Mouse (Mus musculus) liver, embryonic 11.5 days (tissue): ENCODE measurements at regions not wholly inside any gene's neighbourhood (a gene's known extent, or its start where the extent isn't known, plus 50 kb on each side); places are given as distances from the start of the nearest gene placed in this dataset.
"Not testable (repeated sequence)": the region's sequence is repeated elsewhere in the genome, so short reads cannot be mapped to it uniquely, and the experiment has no call there.

ENCODE experiments used
- ATAC-seq: fragments of 200-750 bp; cut with Nextera tagmentation; replicated peaks from 2 replicates; pipeline ENCODE4 v1.8.0; 2017; ENCODE audit warnings: moderate number of reproducible peaks, mild to moderate bottlenecking, moderate TSS enrichment, moderate library complexity; ENCODE audit not compliant: low FRiP score
- DNase-seq: peaks from one replicate; pipeline ENCODE4 v3.0.0-alpha.2; 2017; ENCODE audit warnings: low spot score
- H3K27ac ChIP-seq: fragments of 300-500 bp; sonication (generic); 2 replicates; pipeline ENCODE4 v1.5.1; 2014; ENCODE audit warnings: mild to moderate bottlenecking, low read depth, low read length, control low read depth
- H3K27me3 ChIP-seq: fragments of 300-500 bp; sonication (generic); replicated peaks from 2 replicates; pipeline ENCODE4 v1.6.1; 2014; ENCODE audit warnings: low read length, mixed read lengths; ENCODE audit not compliant: control insufficient read depth, insufficient read depth
- H3K36me3 ChIP-seq: fragments of 300-500 bp; sonication (generic); 2 replicates; pipeline ENCODE4 v1.6.1; 2014; ENCODE audit warnings: mild to moderate bottlenecking, low read length, moderate library complexity, mixed read lengths; ENCODE audit not compliant: control insufficient read depth, insufficient read depth
- H3K4me1 ChIP-seq: fragments of 300-500 bp; sonication (generic); replicated peaks from 2 replicates; pipeline ENCODE4 v1.6.1; 2014; ENCODE audit warnings: low read length, mixed read lengths; ENCODE audit not compliant: control insufficient read depth, insufficient read depth
- H3K4me2 ChIP-seq: fragments of 300-500 bp; sonication (generic); 2 replicates; pipeline ENCODE4 v1.6.1; 2014; ENCODE audit warnings: mild to moderate bottlenecking, control low read depth, moderate library complexity
- H3K4me3 ChIP-seq: fragments of 300-500 bp; sonication (generic); 2 replicates; pipeline ENCODE4 v1.5.1; 2014; ENCODE audit warnings: low read depth, low read length, control low read depth
- H3K9ac ChIP-seq: fragments of 300-500 bp; sonication (generic); 2 replicates; pipeline ENCODE4 v1.6.1; 2014; ENCODE audit warnings: low read depth, low read length, control low read depth
- H3K9me3 ChIP-seq: fragments of 300-500 bp; sonication (generic); 2 replicates; pipeline ENCODE4 v1.6.1; 2016; ENCODE audit warnings: low read length, inconsistent platforms, mixed read lengths; ENCODE audit not compliant: control insufficient read depth
- WGBS: fragments of 180-500 bp; shearing (Covaris S2); extraction: QIAGEN DNeasy Blood & Tissue Kit; methylation state at CpG from one replicate; pipeline ENCODE4 v1.1.7; 2014; 5-methylcytosine and 5-hydroxymethylcytosine counted together

GRCm38 (mm10) chr12:40935098-40935759, 88.7 kb upstream of the Immp2l start:
- DNase-seq = no peak
- Histone ChIP-seq H3K9me3 (no peaks in the 10 kb centered on the region), H3K27ac (no peak overlapping the region), H3K36me3 (no peaks in the 10 kb centered on the region), H3K4me1 (no peaks in the 10 kb centered on the region), H3K27me3 (no peaks in the 10 kb centered on the region), H3K4me2 (no peak overlapping the region), H3K9ac (no peak overlapping the region), H3K4me3 (no peak overlapping the region)
- peak; percentile 80 for ATAC-seq
- WGBS = 73% methylated on average over 2 of the region's 2 CpGs

DNA sequence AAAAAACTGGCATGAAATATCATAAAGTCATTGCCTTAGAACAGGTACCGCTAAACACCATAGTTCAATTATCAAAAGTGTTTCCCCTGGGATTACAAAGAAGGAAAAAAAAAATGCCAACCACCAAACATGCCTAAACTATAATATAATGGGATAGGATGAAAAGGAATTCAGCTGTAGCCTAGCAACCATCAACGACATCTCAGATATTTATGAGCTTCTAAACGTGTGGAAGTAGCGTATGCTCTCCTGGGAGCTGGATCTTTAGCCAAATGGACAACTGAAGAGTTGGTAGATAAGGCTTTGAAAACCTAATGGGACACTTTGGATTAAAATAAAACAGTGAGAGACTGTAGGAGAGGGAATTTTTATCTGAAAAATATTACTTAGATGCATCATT, 86.9 kb upstream of the Immp2l start:
- ATAC-seq (no peak), DNase-seq (no peak)

GRCm38 (mm10) chr12:40946888-40947287, 77.0 kb upstream of the Immp2l start:
- no peaks in the 10 kb centered on the region for H3K4me1 ChIP-seq
- H3K27me3 ChIP-seq = no peaks in the 10 kb centered on the region
- H3K9ac ChIP-seq = no peak overlapping the region
- no peak for DNase-seq
- H3K4me3 ChIP-seq = no peak overlapping the region
- H3K4me2 ChIP-seq = no peak overlapping the region
- ATAC-seq = no peak
- no peaks in the 10 kb centered on the region for H3K36me3 ChIP-seq
- WGBS = 66% methylated on average over 6 of the region's 6 CpGs
- no peaks in the 10 kb centered on the region for H3K9me3 ChIP-seq
- no peak overlapping the region for H3K27ac ChIP-seq

More for the DNA sequence above, 86.9 kb upstream of the Immp2l start:
- 81% methylated on average over 4 of the region's 4 CpGs for WGBS
- H3K4me2 ChIP-seq = no peak overlapping the region
- no peaks in the 10 kb centered on the region for H3K27me3 ChIP-seq
- no peaks in the 10 kb centered on the region for H3K36me3 ChIP-seq
- no peaks in the 10 kb centered on the region for H3K4me1 ChIP-seq
- H3K27ac ChIP-seq = no peak overlapping the region
- no peak overlapping the region for H3K4me3 ChIP-seq
- no peak overlapping the region for H3K9ac ChIP-seq
- H3K9me3 ChIP-seq = no peaks in the 10 kb centered on the region

- Histone ChIP-seq H3K27me3 (no peaks in the 10 kb centered on the region), H3K4me1 (no peaks in the 10 kb centered on the region), H3K27ac (no peak overlapping the region; the same call in 1 of the 2 replicates), H3K9ac (no peak overlapping the region), H3K4me2 (no peak overlapping the region), H3K4me3 (no peak overlapping the region), H3K36me3 (no peaks in the 10 kb centered on the region), H3K9me3 (no peaks in the 10 kb centered on the region)
- 46% methylated on average over 3 of the region's 3 CpGs for WGBS
- DNase-seq (no peak), ATAC-seq (peak; percentile 81)
Observed at GRCm38 (mm10) chr12:40949580-40949979, 74.3 kb upstream of the Immp2l start.

GRCm38 (mm10) chr12:40958536-40958935, 65.4 kb upstream of the Immp2l start:
- Histone ChIP-seq H3K27me3 (no peaks in the 10 kb centered on the region), H3K9ac (no peak overlapping the region), H3K27ac (no peak overlapping the region), H3K4me2 (no peak overlapping the region), H3K9me3 (no peaks in the 10 kb centered on the region), H3K36me3 (no peaks in the 10 kb centered on the region), H3K4me1 (no peaks in the 10 kb centered on the region), H3K4me3 (no peak overlapping the region)
- ATAC-seq (no peak), DNase-seq (no peak)
- 73% methylated on average over 3 of the region's 3 CpGs for WGBS

GRCm38 (mm10) chr12:40964996-40965395, 58.9 kb upstream of the Immp2l start:
- H3K4me1 ChIP-seq = no peaks in the 10 kb centered on the region
- H3K9ac ChIP-seq = no peak overlapping the region
- no peak overlapping the region for H3K4me3 ChIP-seq
- DNase-seq = no peak
- no peaks in the 10 kb centered on the region for H3K36me3 ChIP-seq
- no peaks in the 10 kb centered on the region for H3K27me3 ChIP-seq
- H3K4me2 ChIP-seq = no peak overlapping the region
- no peak overlapping the region for H3K27ac ChIP-seq
- no peaks in the 10 kb centered on the region for H3K9me3 ChIP-seq
- ATAC-seq = no peak
- 69% methylated on average over 2 of the region's 2 CpGs for WGBS

- Histone ChIP-seq H3K4me2 (no peak overlapping the region), H3K36me3 (no peaks in the 10 kb centered on the region), H3K4me1 (no peaks in the 10 kb centered on the region), H3K9ac (no peak overlapping the region), H3K27me3 (no peaks in the 10 kb centered on the region), H3K9me3 (no peaks in the 10 kb centered on the region), H3K27ac (no peak overlapping the region), H3K4me3 (no peak overlapping the region)
- 84% methylated on average over 2 of the region's 2 CpGs for WGBS
- DNase-seq (no peak), ATAC-seq (peak; percentile 33; the same call in 1 of the 2 replicates)
Observed at GRCm38 (mm10) chr12:40966308-40966707, 57.6 kb upstream of the Immp2l start.

GRCm38 (mm10) chr12:40966723-40967122, 57.2 kb upstream of the Immp2l start:
- ATAC-seq = peak; percentile 93
- not testable (repeated sequence) for DNase-seq, H3K9me3 ChIP-seq, H3K27me3 ChIP-seq, H3K4me3 ChIP-seq, H3K4me1 ChIP-seq, H3K36me3 ChIP-seq, H3K4me2 ChIP-seq, H3K9ac ChIP-seq, H3K27ac ChIP-seq
- 48% methylated on average over 6 of the region's 6 CpGs for WGBS

- no peak overlapping the region for H3K9ac ChIP-seq
- H3K36me3 ChIP-seq = no peaks in the 10 kb centered on the region
- H3K9me3 ChIP-seq = no peaks in the 10 kb centered on the region
- no peak overlapping the region for H3K4me2 ChIP-seq
- 76% methylated on average over 3 of the region's 3 CpGs for WGBS
- H3K4me1 ChIP-seq = no peaks in the 10 kb centered on the region
- H3K27me3 ChIP-seq = no peaks in the 10 kb centered on the region
- no peak overlapping the region for H3K27ac ChIP-seq
- ATAC-seq = no peak
- no peak for DNase-seq
- H3K4me3 ChIP-seq = no peak overlapping the region
Observed at GRCm38 (mm10) chr12:40972844-40973243, 51.0 kb upstream of the Immp2l start.
